Comparison of ENCODE assay signal across 8 mouse cellular contexts in the genomic region with DNA sequence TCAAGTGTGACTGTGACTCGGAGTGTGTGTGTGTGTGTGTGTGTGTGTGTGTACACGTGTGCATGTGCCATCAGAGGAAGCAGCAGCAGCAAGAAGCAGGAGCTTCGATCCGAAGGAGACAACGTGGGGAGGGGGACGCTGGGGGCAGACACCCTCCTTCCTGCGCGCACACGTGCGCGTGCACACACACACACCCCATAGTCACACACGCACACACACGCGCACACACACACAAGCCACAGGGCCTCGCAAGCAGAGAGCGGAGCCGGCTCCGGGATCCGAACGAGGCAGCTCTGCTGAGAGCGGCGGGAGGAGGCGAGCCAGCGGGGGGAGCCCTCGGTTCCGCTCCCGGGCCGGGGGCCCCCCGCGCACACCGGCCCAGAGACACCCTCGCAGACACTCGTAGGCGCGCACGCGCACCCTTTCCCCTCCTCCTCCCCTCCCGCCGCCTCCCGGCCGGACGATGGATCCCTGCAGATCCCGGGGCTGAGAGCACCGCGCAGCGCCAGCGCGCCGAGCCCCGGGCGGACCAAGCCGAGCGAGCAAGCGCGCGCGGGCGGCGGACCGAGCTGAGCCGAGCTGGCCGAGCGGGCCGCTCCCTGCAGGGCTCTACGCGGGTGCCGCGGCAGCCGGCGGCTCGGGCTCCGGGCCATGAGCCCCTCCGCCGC. TPM values are rescaled to one million over a fixed set of nuclear protein-coding genes. Genes with fewer than 3 reads are reported as not detected.
A peak's percentile ranks its signal among the peaks of the same experiment; 100 is the strongest.
DNase-seq lines count a peak whose midpoint lies in the region; ATAC-seq and TF ChIP-seq lines count a peak whose summit lies in the region.

Gene Asic1 (plus strand): TSS at position 215 of the 668 bp plus-strand sequence.

- H3K27ac ChIP-seq in testis, adult 2 months (ENCODE audit: control insufficient read depth, insufficient read depth, low read depth, low read length), result no peak within 1 kb of the TSS
- no peak within 1 kb of the TSS for H3K27ac ChIP-seq in embryonic facial prominence, embryonic 13.5 days
- H3K27ac ChIP-seq in heart, embryonic 11.5 days (ENCODE audit: low read depth, low read length), result no peak within 1 kb of the TSS
- no peak within 1 kb of the TSS for H3K27ac ChIP-seq in kidney, embryonic 16.5 days (ENCODE audit: low read length)
- H3K27ac ChIP-seq in liver, adult 2 months (replicated peaks; ENCODE audit: insufficient read depth, low read depth, low read length), result no peak within 1 kb of the TSS
- H3K27ac ChIP-seq in neural tube, embryonic 12.5 days, result peak within 1 kb of the TSS; percentile 74

- no peak for DNase-seq in testis, postnatal 14 days (ENCODE audit: low spot score)
- no peak for DNase-seq in liver, adult 2 months (ENCODE audit: extremely low read depth, low read depth, low spot score)
- DNase-seq in urinary bladder, postnatal 10 days (ENCODE audit: low spot score), result peak; percentile 27

- no peaks in the 10 kb centered on the region for H3K79me2 ChIP-seq in liver, adult 2 months (ENCODE audit: control insufficient read depth, insufficient read depth, low read length)

- peak; percentile 43; the same call in 1 of the 2 replicates for ATAC-seq in embryonic facial prominence, embryonic 13.5 days (ENCODE audit: insufficient number of reproducible peaks, insufficient read depth, low FRiP score, low TSS enrichment, low read depth)
- ATAC-seq in heart, embryonic 11.5 days (replicated peaks; ENCODE audit: insufficient number of reproducible peaks, low FRiP score, low TSS enrichment), result no peak
- ATAC-seq in kidney, embryonic 16.5 days (ENCODE audit: low FRiP score, low TSS enrichment), result peak; percentile 78; the same call in 1 of the 2 replicates
- peak; percentile 39 for ATAC-seq in neural tube, embryonic 12.5 days (ENCODE audit: low FRiP score, low read depth)

- no peaks in the 10 kb centered on the region for H3K9me3 ChIP-seq in embryonic facial prominence, embryonic 13.5 days
- H3K9me3 ChIP-seq in heart, embryonic 11.5 days (replicated peaks; ENCODE audit: control insufficient read depth, low read length), result no peaks in the 10 kb centered on the region
- H3K9me3 ChIP-seq in kidney, embryonic 16.5 days (ENCODE audit: low read length), result peaks cover 4% of the 10 kb centered on the region; the same call in 1 of the 2 replicates
- no peaks in the 10 kb centered on the region for H3K9me3 ChIP-seq in neural tube, embryonic 12.5 days

- WGBS in embryonic facial prominence, embryonic 13.5 days, result under 1% methylated on average over 67 of the region's 74 CpGs
- WGBS in heart, embryonic 11.5 days (ENCODE audit: insufficient replicate concordance), result 1% methylated on average over 45 of the region's 74 CpGs
- WGBS in kidney, embryonic 16.5 days, result under 1% methylated on average over 64 of the region's 74 CpGs
- WGBS in liver, adult 2 months, result 2% methylated on average over 65 of the region's 74 CpGs
- WGBS in neural tube, embryonic 12.5 days, result 2% methylated on average over 65 of the region's 74 CpGs

- H3K4me3 ChIP-seq in testis, adult 2 months (ENCODE audit: control insufficient read depth, low read depth, low read length), result peak within 1 kb of the TSS; percentile 30
- H3K4me3 ChIP-seq in embryonic facial prominence, embryonic 13.5 days, result peak within 1 kb of the TSS; percentile 60
- peak within 1 kb of the TSS; percentile 47 for H3K4me3 ChIP-seq in heart, embryonic 11.5 days (ENCODE audit: low read depth, low read length)
- peak within 1 kb of the TSS; percentile 61 for H3K4me3 ChIP-seq in kidney, embryonic 16.5 days (ENCODE audit: low read length)
- H3K4me3 ChIP-seq in liver, adult 2 months (ENCODE audit: insufficient read depth, low read depth, low read length), result peak within 1 kb of the TSS; percentile 25; the same call in 1 of the 2 replicates
- H3K4me3 ChIP-seq in neural tube, embryonic 12.5 days, result peak within 1 kb of the TSS; percentile 78

- H3K4me2 ChIP-seq in embryonic facial prominence, embryonic 13.5 days, result peak within 1 kb of the TSS; percentile 96
- peak within 1 kb of the TSS; percentile 90 for H3K4me2 ChIP-seq in heart, embryonic 11.5 days
- H3K4me2 ChIP-seq in kidney, embryonic 16.5 days (replicated peaks; ENCODE audit: low read depth, low read length), result peak within 1 kb of the TSS; percentile 100
- peak within 1 kb of the TSS; percentile 93 for H3K4me2 ChIP-seq in neural tube, embryonic 12.5 days (replicated peaks)

- TF ChIP-seq POLR2A in testis, adult 2 months (IDR thresholded peaks at IDR 0.05; ENCODE audit: control insufficient read depth, low read depth, low read length), result no peak
- TF ChIP-seq POLR2A in liver, adult 2 months (IDR thresholded peaks at IDR 0.05; ENCODE audit: extremely low read depth, insufficient read depth, low read length), result no peak

- H3K9ac ChIP-seq in embryonic facial prominence, embryonic 13.5 days, result peak within 1 kb of the TSS; percentile 76
- H3K9ac ChIP-seq in heart, embryonic 11.5 days (ENCODE audit: low read depth, low read length), result peak within 1 kb of the TSS; percentile 63; the same call in 1 of the 2 replicates
- peak within 1 kb of the TSS; percentile 67 for H3K9ac ChIP-seq in kidney, embryonic 16.5 days (replicated peaks; ENCODE audit: low read length)
- H3K9ac ChIP-seq in liver, adult 2 months (ENCODE audit: low read depth, low read length), result no peak within 1 kb of the TSS
- H3K9ac ChIP-seq in neural tube, embryonic 12.5 days, result peak within 1 kb of the TSS; percentile 95

- TF ChIP-seq CTCF in testis, adult 2 months (IDR thresholded peaks at IDR 0.05; ENCODE audit: control insufficient read depth, insufficient read depth, insufficient replicate concordance, low read depth, low read length), result no peak
- no peak for TF ChIP-seq CTCF in liver, adult 2 months (IDR thresholded peaks at IDR 0.05; ENCODE audit: low read depth, low read length)

- H3K27me3 ChIP-seq in testis, adult 2 months (ENCODE audit: control insufficient read depth, insufficient read depth, low read length), result no peaks in the 10 kb centered on the region
- peaks cover 85% of the 10 kb centered on the region for H3K27me3 ChIP-seq in embryonic facial prominence, embryonic 13.5 days
- peaks cover 62% of the 10 kb centered on the region for H3K27me3 ChIP-seq in heart, embryonic 11.5 days (ENCODE audit: control insufficient read depth, insufficient read depth, low read length)
- peaks cover 65% of the 10 kb centered on the region for H3K27me3 ChIP-seq in kidney, embryonic 16.5 days (ENCODE audit: insufficient read depth, low read length)
- peaks cover 17% of the 10 kb centered on the region for H3K27me3 ChIP-seq in liver, adult 2 months (ENCODE audit: control insufficient read depth, insufficient read depth, low read length)
- H3K27me3 ChIP-seq in neural tube, embryonic 12.5 days (replicated peaks), result peaks cover 31% of the 10 kb centered on the region

- peaks cover 10% of the 10 kb centered on the region for H3K4me1 ChIP-seq in testis, adult 2 months (ENCODE audit: control insufficient read depth, insufficient read depth, low read length)
- H3K4me1 ChIP-seq in embryonic facial prominence, embryonic 13.5 days, result peaks cover 19% of the 10 kb centered on the region
- peaks cover 15% of the 10 kb centered on the region for H3K4me1 ChIP-seq in heart, embryonic 11.5 days (ENCODE audit: control insufficient read depth, insufficient read depth, low read length)
- peaks cover 17% of the 10 kb centered on the region; the same call in 1 of the 2 replicates for H3K4me1 ChIP-seq in kidney, embryonic 16.5 days (ENCODE audit: insufficient read depth, low read length)
- H3K4me1 ChIP-seq in liver, adult 2 months (ENCODE audit: control insufficient read depth, insufficient read depth, low read length), result no peaks in the 10 kb centered on the region
- H3K4me1 ChIP-seq in neural tube, embryonic 12.5 days, result peaks cover 61% of the 10 kb centered on the region

- no peaks in the 10 kb centered on the region for H3K36me3 ChIP-seq in testis, adult 2 months (ENCODE audit: control insufficient read depth, insufficient read depth, low read length)
- no peaks in the 10 kb centered on the region for H3K36me3 ChIP-seq in embryonic facial prominence, embryonic 13.5 days
- no peaks in the 10 kb centered on the region for H3K36me3 ChIP-seq in heart, embryonic 11.5 days (ENCODE audit: control insufficient read depth, insufficient read depth, low read length)
- no peaks in the 10 kb centered on the region for H3K36me3 ChIP-seq in kidney, embryonic 16.5 days (ENCODE audit: insufficient read depth, low read length)
- H3K36me3 ChIP-seq in liver, adult 2 months (ENCODE audit: control insufficient read depth, insufficient read depth, low read length), result no peaks in the 10 kb centered on the region
- peaks cover 4% of the 10 kb centered on the region; the same call in 1 of the 2 replicates for H3K36me3 ChIP-seq in neural tube, embryonic 12.5 days

RNA-seq across cellular contexts. Expression of gene Asic1, which starts in this region (rescaled TPM):
- polyA plus RNA-seq in testis, adult 2 months (2012; rRNA removed), result 0.07 and 0.16 TPM in 2 replicates
- 3.3 and 4.2 TPM in 2 replicates for polyA plus RNA-seq in embryonic facial prominence, embryonic 13.5 days (2015; fragmentation: Nextera tagmentation; extraction: Ambion mirVana)
- polyA plus RNA-seq in heart, embryonic 11.5 days (2014; fragmentation: Nextera tagmentation; extraction: Ambion mirVana), result 1.8 and 2.1 TPM in 2 replicates
- polyA plus RNA-seq in kidney, embryonic 16.5 days (2015; fragmentation: Nextera tagmentation; extraction: Ambion mirVana), result 1.7 TPM in 2 replicates
- not detected in 2 replicates for total RNA-seq in liver, adult 2 months (2014; rRNA removed)
- 0.16 TPM in 1 of 2 replicates, not detected in the other for polyA plus RNA-seq in liver, adult 2 months (2012; rRNA removed)
- 54.3 and 62.6 TPM in 2 replicates for polyA plus RNA-seq in neural tube, embryonic 12.5 days (2016; fragmentation: Nextera tagmentation; extraction: Ambion mirVana)

Comparison
In these comparisons a context has a peak if more than half of its experiments do, and no peak if none do; other contexts are left out.
1. RNA of gene Asic1 (polyA plus RNA-seq): 54.3 to 62.6 TPM in neural tube, embryonic 12.5 days; 3.3 to 4.2 TPM in embryonic facial prominence, embryonic 13.5 days, 1.8 to 2.1 TPM in heart, embryonic 11.5 days, 1.7 TPM in kidney, embryonic 16.5 days, 0.07 to 0.16 TPM in testis, adult 2 months and 0.16 TPM in liver, adult 2 months; every median in the first group is over 10 times any median in the second.
2. H3K4me3 ChIP-seq: peak in every context shown above with its lines; median percentile 78 in neural tube, embryonic 12.5 days; 61 in kidney, embryonic 16.5 days; 60 in embryonic facial prominence, embryonic 13.5 days; 47 in heart, embryonic 11.5 days; 30 in testis, adult 2 months; 25 in liver, adult 2 months.
3. Peak in every context shown above with its lines, with median percentiles within 50 percentile points of each other: H3K4me2 ChIP-seq.